Mouse (Mus musculus) limb, embryonic 13.5 days (tissue): ENCODE measurements around the gene Spats2l. TPM values are rescaled to one million over a fixed set of nuclear protein-coding genes. Genes with fewer than 3 reads are reported as not detected.

Experiments used
- ATAC-seq: fragments of 200-750 bp; cut with Nextera tagmentation; 2 replicates; pipeline ENCODE4 v1.8.0; 2017; ENCODE audit warnings: low read depth, moderate number of reproducible peaks, moderate TSS enrichment; ENCODE audit not compliant: low FRiP score
- H3K27ac ChIP-seq: fragments of 300-500 bp; sonication (generic); 2 replicates; pipeline ENCODE4 v1.5.1; 2015; ENCODE audit warnings: inconsistent platforms, mild to moderate bottlenecking, moderate library complexity
- H3K27me3 ChIP-seq: fragments of 300-500 bp; sonication (generic); 2 replicates; pipeline ENCODE4 v1.6.1; 2015; ENCODE audit warnings: mild to moderate bottlenecking, inconsistent platforms
- H3K36me3 ChIP-seq: fragments of 300-500 bp; sonication (generic); 2 replicates; pipeline ENCODE4 v1.6.1; 2015; ENCODE audit warnings: inconsistent platforms, mild to moderate bottlenecking, moderate library complexity
- H3K4me1 ChIP-seq: fragments of 300-500 bp; sonication (generic); 2 replicates; pipeline ENCODE4 v1.6.1; 2015; ENCODE audit warnings: inconsistent platforms
- H3K4me2 ChIP-seq: fragments of 300-500 bp; sonication (generic); replicated peaks from 2 replicates; pipeline ENCODE4 v1.6.1; 2015; ENCODE audit warnings: inconsistent platforms, mild to moderate bottlenecking, moderate library complexity
- H3K4me3 ChIP-seq: fragments of 300-500 bp; sonication (generic); 2 replicates; pipeline ENCODE4 v1.5.1; 2015; ENCODE audit warnings: moderate library complexity, mild to moderate bottlenecking, inconsistent platforms
- H3K9ac ChIP-seq: fragments of 300-500 bp; sonication (generic); 2 replicates; pipeline ENCODE4 v1.6.1; 2015; ENCODE audit warnings: mild to moderate bottlenecking, inconsistent platforms
- H3K9me3 ChIP-seq: fragments of 300-500 bp; sonication (generic); 2 replicates; pipeline ENCODE4 v1.6.1; 2016; ENCODE audit warnings: inconsistent platforms
- WGBS: fragments of 180-500 bp; shearing (Covaris S2); methylation state at CpG from one replicate; pipeline ENCODE4 v1.1.7; 2015; 5-methylcytosine and 5-hydroxymethylcytosine counted together
- polyA plus RNA-seq: library from polyadenylated mRNA; unstranded; fragments of >200 nt; fragmentation: Nextera tagmentation; extraction: Ambion mirVana; gene quantifications from 2 replicates; pipeline ENCODE4 v1.2.1, GENCODE M21; 2015

The Spats2l gene
- polyA plus RNA-seq, 1 experiment from 2014 or later: 191 TPM

DNA sequence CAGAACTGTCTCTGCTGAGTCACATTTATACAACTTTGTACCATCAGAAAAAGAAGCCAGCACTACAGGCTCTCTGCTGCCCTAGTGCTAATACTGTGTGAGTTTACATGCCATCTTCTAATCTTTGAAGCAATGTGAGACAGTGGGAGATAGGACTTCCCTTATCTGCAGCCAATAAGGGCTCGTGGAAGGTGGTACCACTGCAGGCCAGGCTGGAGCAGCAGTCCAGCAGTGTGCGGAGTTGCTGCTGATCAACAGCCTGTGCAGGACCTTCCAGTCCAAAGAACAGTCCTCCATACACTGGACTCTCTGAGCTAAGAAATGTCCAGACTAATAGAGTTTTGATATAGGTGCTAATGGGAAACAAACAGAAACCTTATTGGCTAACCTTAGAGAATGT is 59.2 kb downstream of the Spats2l start:
- H3K9ac ChIP-seq: no peak overlapping the region
- WGBS: 80% methylated on average over 2 of the region's 2 CpGs
- ATAC-seq: no peak
- no peak overlapping the region for H3K27ac ChIP-seq
- no peak overlapping the region for H3K4me2 ChIP-seq
- H3K27me3 ChIP-seq: no peaks in the 10 kb centered on the region
- H3K36me3 ChIP-seq: peaks cover 31% of the 10 kb centered on the region
- H3K4me1 ChIP-seq: no peaks in the 10 kb centered on the region
- H3K9me3 ChIP-seq: no peaks in the 10 kb centered on the region
- H3K4me3 ChIP-seq: no peak overlapping the region

DNA sequence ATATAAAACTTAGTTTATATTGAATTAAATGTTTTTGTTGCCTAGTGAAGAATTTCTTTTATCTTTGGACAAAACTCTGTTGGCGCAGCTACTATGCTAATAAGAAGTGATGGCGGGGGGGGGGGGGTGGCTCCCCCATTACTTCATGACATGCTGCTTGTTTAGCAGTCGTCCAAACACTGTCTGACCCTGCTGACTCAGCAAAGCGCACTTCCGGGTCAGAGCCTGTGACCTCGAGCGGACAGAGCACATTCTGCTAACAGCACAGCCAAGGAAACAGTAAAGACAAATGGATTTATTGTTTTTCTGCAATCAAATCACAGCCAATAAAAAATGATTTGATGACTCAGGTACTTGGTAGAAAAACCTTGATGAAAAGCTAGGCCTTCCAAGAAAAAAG is 61.2 kb downstream of the Spats2l start:
- no peak for ATAC-seq
- 61% methylated on average over 7 of the region's 7 CpGs for WGBS
- H3K4me1 ChIP-seq: no peaks in the 10 kb centered on the region; the same call in none of the 2 replicates

GRCm38 (mm10) chr1:57836686-57837317 is 62.8 kb downstream of the Spats2l start:
- no peak for ATAC-seq
- H3K27ac ChIP-seq: no peak overlapping the region
- WGBS: 83% methylated on average over 5 of the region's 5 CpGs
- no peak overlapping the region for H3K9ac ChIP-seq
- no peak overlapping the region for H3K4me3 ChIP-seq
- H3K27me3 ChIP-seq: no peaks in the 10 kb centered on the region
- no peak overlapping the region for H3K4me2 ChIP-seq
- H3K4me1 ChIP-seq: no peaks in the 10 kb centered on the region; the same call in none of the 2 replicates
- no peaks in the 10 kb centered on the region for H3K9me3 ChIP-seq
- H3K36me3 ChIP-seq: peaks cover 19% of the 10 kb centered on the region

More for the DNA sequence above, 61.2 kb downstream of the Spats2l start:
- Histone ChIP-seq H3K4me2 (no peak overlapping the region), H3K36me3 (peaks cover 27% of the 10 kb centered on the region), H3K9me3 (no peaks in the 10 kb centered on the region), H3K27me3 (no peaks in the 10 kb centered on the region), H3K4me3 (no peak overlapping the region), H3K27ac (no peak overlapping the region), H3K9ac (no peak overlapping the region)

- Histone ChIP-seq H3K27me3 (no peaks in the 10 kb centered on the region), H3K9me3 (no peaks in the 10 kb centered on the region), H3K27ac (no peak overlapping the region), H3K4me1 (peaks cover 7% of the 10 kb centered on the region), H3K36me3 (peaks cover 11% of the 10 kb centered on the region; the same call in 1 of the 2 replicates), H3K4me2 (no peak overlapping the region), H3K4me3 (no peak overlapping the region), H3K9ac (no peak overlapping the region)
- 70% methylated on average over 6 of the region's 6 CpGs for WGBS
- no peak for ATAC-seq
These were observed 65.9 kb downstream of the Spats2l start for GRCm38 (mm10) chr1:57839863-57840262.

- no peak for ATAC-seq
- 89% methylated on average over 9 of the region's 9 CpGs for WGBS
- H3K27me3 ChIP-seq: no peaks in the 10 kb centered on the region
These were observed 71.2 kb downstream of the Spats2l start for GRCm38 (mm10) chr1:57845054-57845722.

GRCm38 (mm10) chr1:57846856-57847698 is 73.1 kb downstream of the Spats2l start:
- ATAC-seq: no peak; the same call in 1 of the 2 replicates
- H3K36me3 ChIP-seq: peaks cover 4% of the 10 kb centered on the region; the same call in 1 of the 2 replicates
- H3K9me3 ChIP-seq: no peaks in the 10 kb centered on the region
- no peak overlapping the region for H3K9ac ChIP-seq
- H3K4me2 ChIP-seq: no peak overlapping the region
- 0 out of 2 replicates have a peak overlapping the region, but pooled peaks have one; percentile 2 for H3K27ac ChIP-seq
- no peaks in the 10 kb centered on the region for H3K27me3 ChIP-seq
- H3K4me1 ChIP-seq: peaks cover 32% of the 10 kb centered on the region
- 48% methylated on average over 15 of the region's 15 CpGs for WGBS
- no peak overlapping the region for H3K4me3 ChIP-seq

More at GRCm38 (mm10) chr1:57845054-57845722, 71.2 kb downstream of the Spats2l start:
- Histone ChIP-seq H3K4me2 (no peak overlapping the region), H3K4me1 (peaks cover 29% of the 10 kb centered on the region), H3K27ac (no peak overlapping the region), H3K9ac (no peak overlapping the region), H3K9me3 (no peaks in the 10 kb centered on the region), H3K4me3 (no peak overlapping the region), H3K36me3 (peaks cover 4% of the 10 kb centered on the region; the same call in 1 of the 2 replicates)

GRCm38 (mm10) chr1:57849087-57849486 is 75.1 kb downstream of the Spats2l start:
- WGBS: 79% methylated on average over 4 of the region's 4 CpGs
- Histone ChIP-seq H3K9ac (no peak overlapping the region), H3K9me3 (no peaks in the 10 kb centered on the region), H3K4me3 (no peak overlapping the region), H3K27me3 (no peaks in the 10 kb centered on the region), H3K36me3 (peaks cover 4% of the 10 kb centered on the region; the same call in 1 of the 2 replicates), H3K4me2 (no peak overlapping the region), H3K27ac (no peak overlapping the region), H3K4me1 (peaks cover 33% of the 10 kb centered on the region)
- no peak for ATAC-seq

GRCm38 (mm10) chr1:57849916-57850315 is 76.0 kb downstream of the Spats2l start:
- no peaks in the 10 kb centered on the region for H3K9me3 ChIP-seq
- no peak overlapping the region for H3K4me2 ChIP-seq
- no peak overlapping the region for H3K4me3 ChIP-seq
- WGBS: 83% methylated on average over 3 of the region's 3 CpGs
- no peak for ATAC-seq
- H3K27me3 ChIP-seq: no peaks in the 10 kb centered on the region
- H3K36me3 ChIP-seq: peaks cover 4% of the 10 kb centered on the region; the same call in 1 of the 2 replicates
- no peak overlapping the region for H3K27ac ChIP-seq
- no peak overlapping the region for H3K9ac ChIP-seq
- peaks cover 31% of the 10 kb centered on the region for H3K4me1 ChIP-seq

DNA sequence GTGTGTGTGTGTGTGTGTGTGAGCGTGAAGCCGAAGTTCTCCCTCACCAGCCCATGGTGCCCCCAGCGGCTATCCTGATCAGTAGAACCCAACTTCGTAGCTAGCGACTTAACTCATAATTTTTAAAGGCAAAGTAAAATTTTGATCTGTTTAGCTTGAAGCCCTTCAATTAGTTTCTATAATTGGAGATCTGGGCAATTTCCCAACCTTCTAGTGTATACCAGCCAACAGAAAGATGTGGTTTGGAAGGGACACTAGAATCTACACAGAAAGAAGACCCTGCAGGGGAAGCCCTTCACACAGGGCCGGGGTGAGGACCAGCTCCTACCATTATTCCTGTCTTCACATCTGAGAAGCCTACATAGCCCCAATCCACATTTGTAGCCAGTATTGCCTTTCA is 77.9 kb downstream of the Spats2l start:
- peaks cover 19% of the 10 kb centered on the region for H3K4me1 ChIP-seq
- H3K27me3 ChIP-seq: no peaks in the 10 kb centered on the region
- peaks cover 14% of the 10 kb centered on the region; the same call in 1 of the 2 replicates for H3K36me3 ChIP-seq
- H3K4me2 ChIP-seq: no peak overlapping the region
- no peak overlapping the region for H3K27ac ChIP-seq
- ATAC-seq: no peak
- 80% methylated on average over 6 of the region's 6 CpGs for WGBS
- no peak overlapping the region for H3K9ac ChIP-seq
- H3K4me3 ChIP-seq: no peak overlapping the region
- no peaks in the 10 kb centered on the region for H3K9me3 ChIP-seq

DNA sequence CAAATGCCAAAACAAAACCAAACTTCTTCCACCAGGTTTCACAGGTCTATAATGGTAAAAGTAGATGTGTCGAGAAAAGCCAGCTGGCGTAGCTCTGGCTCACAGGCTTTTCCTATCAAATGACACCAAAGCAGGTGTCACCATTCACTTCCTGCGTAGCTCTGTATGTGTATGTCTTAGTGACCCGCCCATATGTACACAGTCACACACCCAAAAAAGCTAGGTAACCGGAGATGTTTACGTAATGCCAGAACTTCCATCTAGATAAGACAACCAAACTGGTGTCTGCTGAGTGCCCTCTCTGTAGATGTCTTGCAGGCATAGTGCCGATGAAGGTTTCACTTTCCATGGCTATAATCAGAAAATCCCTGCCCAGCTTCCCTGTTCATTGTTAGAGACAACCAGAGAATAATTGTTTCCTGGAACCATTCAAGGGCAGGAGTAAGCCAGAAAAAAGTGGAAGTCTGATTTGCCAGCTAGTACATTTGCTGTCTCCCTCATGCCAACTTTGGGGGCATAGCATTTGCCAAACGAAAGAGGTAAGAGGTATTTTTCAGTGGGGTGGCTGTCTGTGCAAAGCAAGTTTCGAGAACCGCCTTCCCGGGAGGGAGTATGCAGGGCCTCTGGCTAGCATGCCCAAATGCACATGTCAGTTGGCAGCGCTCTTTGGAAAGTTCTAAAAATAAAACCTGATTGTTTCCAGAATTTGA is 78.8 kb downstream of the Spats2l start:
- 73% methylated on average over 12 of the region's 12 CpGs for WGBS
- H3K36me3 ChIP-seq: peaks cover 18% of the 10 kb centered on the region; the same call in 1 of the 2 replicates
- H3K9me3 ChIP-seq: no peaks in the 10 kb centered on the region
- no peak overlapping the region for H3K9ac ChIP-seq
- no peak overlapping the region for H3K4me2 ChIP-seq
- H3K4me1 ChIP-seq: peaks cover 12% of the 10 kb centered on the region
- no peak overlapping the region for H3K4me3 ChIP-seq
- ATAC-seq: 0 out of 2 replicates have a peak, but pooled peaks have one; percentile 48
- H3K27ac ChIP-seq: no peak overlapping the region
- H3K27me3 ChIP-seq: no peaks in the 10 kb centered on the region

DNA sequence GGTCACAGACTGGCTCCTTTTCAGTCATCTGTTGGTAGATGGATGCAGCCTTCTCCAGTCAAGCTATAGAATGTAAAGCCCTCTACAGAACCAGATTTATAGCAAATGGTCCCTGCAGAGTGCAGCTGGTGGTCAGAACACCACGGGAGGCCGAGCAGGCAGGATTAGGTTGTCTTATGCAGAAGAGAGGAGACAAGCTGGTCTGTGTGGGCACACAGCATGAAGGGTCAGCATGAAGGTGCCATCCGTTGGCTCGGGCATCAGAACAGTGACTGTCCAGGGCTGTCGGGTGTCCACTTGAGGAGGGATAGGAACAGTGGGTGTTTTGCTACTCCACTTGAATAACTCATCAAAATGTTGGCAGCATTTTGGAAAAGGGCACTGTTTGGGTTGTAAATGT is 83.8 kb downstream of the Spats2l start:
- ATAC-seq: no peak
- 0 out of 2 replicates have a peak, but pooled peaks cover 4% of the 10 kb centered on the region for H3K9me3 ChIP-seq

More for the DNA sequence above, 83.8 kb downstream of the Spats2l start:
- 54% methylated on average over 5 of the region's 5 CpGs for WGBS
- Histone ChIP-seq H3K27me3 (no peaks in the 10 kb centered on the region), H3K27ac (no peak overlapping the region), H3K36me3 (peaks cover 25% of the 10 kb centered on the region), H3K9ac (no peak overlapping the region), H3K4me3 (no peak overlapping the region), H3K4me1 (peaks cover 3% of the 10 kb centered on the region; the same call in 1 of the 2 replicates), H3K4me2 (no peak overlapping the region)
